Mouse (Mus musculus): ENCODE measurements at regions not wholly inside any gene's neighbourhood (a gene's known extent, or its start where the extent isn't known, plus 50 kb on each side); places are given as distances from the start of the nearest gene placed in this dataset.

GRCm38 (mm10) chr13:103683169-103683568, 91.2 kb downstream of the Srek1 start:
- DNase-seq (ENCODE audit: low read depth, low spot score), result no peak

DNA sequence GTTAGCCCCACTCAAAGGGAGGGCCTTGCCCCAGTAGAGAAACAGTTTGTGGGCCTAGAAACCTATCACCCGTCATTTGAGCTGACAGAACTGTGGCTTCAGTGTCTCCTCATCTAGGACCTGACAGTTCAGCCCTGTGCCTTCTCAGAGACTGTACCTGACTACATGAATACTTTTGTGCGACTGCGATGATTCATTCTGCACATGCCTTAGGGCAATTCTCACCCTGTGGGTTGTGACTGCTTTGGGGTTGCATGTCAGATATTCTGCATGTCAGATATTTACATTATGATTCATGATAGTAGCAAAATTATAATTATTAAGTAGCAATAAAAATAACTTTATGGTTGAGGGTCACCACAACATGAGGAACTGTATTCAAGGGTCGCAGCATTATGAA, 93.7 kb downstream of the Srek1 start:
- DNase-seq (ENCODE audit: low read depth, low spot score), result no peak

- DNase-seq (ENCODE audit: low read depth, low spot score), result no peak
These were observed 94.4 kb downstream of the Srek1 start for GRCm38 (mm10) chr13:103680052-103680451.

- DNase-seq (ENCODE audit: low read depth, low spot score), result no peak
These were observed 97.6 kb downstream of the Srek1 start for GRCm38 (mm10) chr13:103676831-103677230.

GRCm38 (mm10) chr13:103676221-103676620, 98.2 kb downstream of the Srek1 start:
- DNase-seq (ENCODE audit: low read depth, low spot score), result no peak

- no peak for DNase-seq (ENCODE audit: low read depth, low spot score)
These were observed 103.8 kb downstream of the Srek1 start for GRCm38 (mm10) chr13:103670611-103671010.

GRCm38 (mm10) chr13:103669856-103670255, 104.6 kb downstream of the Srek1 start:
- no peak for DNase-seq (ENCODE audit: low read depth, low spot score)

DNA sequence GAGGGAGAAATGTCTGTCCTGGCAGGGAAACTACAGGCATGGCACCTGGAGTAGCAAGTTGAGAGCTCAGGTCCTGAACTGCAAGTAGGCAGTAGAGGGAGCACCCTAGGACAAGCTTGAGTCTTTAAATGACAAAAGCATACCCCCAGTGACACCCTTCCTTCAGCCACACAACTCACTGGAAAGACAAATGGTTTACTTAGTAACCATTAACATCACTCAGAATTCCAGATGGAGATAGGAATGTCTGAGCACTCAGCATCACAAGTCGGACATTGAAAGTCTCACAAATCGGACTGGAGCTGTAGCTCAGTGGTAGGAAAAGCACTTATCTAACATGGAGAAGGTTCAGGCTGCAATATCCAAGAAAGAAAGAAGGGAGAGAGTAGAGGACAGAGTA, 106.7 kb downstream of the Srek1 start:
- peak; percentile 74 for DNase-seq (ENCODE audit: low read depth, low spot score)

DNA sequence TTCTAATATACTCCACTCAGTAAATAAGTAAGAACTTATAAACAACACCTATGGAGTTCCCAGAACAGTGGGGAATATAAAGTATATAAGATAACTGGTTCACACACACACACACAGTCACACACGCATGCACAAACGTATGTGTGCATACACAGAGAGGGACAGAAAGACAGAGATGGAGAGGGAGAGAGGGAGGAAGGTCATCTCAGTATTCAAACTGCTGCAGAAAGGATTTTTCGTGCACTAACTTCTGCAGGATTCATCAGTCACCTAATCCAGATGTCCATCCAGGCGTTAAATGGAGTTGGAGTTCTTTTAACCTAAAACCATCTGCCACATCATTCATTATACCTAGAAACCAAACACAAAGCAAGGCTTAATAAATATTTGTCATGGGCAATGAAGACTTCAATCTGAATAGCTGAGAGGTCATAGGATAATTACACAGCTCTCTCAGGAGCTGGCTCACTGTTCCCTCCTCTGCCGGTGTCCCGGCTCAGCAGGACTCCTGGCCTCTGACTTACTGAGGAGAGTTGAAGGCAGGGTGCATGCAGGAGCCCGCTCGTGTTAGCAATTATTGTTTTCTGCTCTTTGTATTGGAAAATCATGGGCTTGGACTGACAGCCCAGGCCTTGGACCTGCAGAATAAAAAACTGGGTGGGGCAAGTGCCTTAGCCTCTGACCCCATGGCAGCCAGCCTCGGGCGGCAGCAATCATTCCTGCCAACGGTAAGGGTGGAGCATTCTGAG, 114.0 kb downstream of the Srek1 start:
- no peak for DNase-seq (ENCODE audit: low read depth, low spot score)

- DNase-seq (ENCODE audit: low read depth, low spot score), result no peak
These were observed 118.4 kb downstream of the Srek1 start for GRCm38 (mm10) chr13:103655966-103656365.

DNA sequence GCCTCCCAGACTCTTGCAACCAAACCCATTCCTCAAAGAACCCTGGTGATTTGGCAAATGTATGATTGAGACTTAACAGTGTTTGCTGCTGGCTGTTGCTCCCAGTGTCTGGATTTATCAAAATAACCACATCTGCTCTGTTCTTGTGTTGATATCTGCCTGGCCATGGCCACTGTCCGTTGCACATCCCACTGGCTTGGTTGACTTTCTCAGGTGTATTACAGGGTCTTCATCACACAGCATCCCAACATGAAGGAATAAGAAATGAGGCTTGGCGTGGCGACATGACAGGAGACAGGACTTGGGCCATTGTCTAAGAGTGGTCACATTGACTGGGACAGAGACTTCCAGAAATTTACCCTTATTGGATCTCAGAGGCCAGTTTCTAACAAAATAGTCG, 121.2 kb downstream of the Srek1 start:
- no peak for DNase-seq (ENCODE audit: low read depth, low spot score)

DNA sequence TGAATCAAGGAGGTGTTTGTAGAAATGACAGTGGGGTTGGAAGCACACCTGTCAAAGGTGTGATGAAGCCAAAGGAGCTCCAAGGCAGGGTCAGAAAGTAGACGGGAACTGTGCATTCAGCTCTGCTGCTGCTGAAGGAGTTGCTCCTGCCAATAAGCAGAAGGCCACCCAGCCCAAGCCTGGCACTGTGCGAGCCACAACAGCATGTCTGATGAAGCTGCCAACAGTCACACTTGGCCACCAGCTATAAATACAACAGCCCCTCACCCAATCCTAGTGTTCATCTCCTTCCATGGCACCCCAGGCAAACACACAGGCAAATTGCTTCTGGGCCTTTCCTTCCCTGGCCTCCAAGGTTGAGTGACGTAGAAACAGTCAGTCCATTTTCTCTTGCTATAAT, 125.0 kb downstream of the Srek1 start:
- DNase-seq (ENCODE audit: low read depth, low spot score), result no peak

DNA sequence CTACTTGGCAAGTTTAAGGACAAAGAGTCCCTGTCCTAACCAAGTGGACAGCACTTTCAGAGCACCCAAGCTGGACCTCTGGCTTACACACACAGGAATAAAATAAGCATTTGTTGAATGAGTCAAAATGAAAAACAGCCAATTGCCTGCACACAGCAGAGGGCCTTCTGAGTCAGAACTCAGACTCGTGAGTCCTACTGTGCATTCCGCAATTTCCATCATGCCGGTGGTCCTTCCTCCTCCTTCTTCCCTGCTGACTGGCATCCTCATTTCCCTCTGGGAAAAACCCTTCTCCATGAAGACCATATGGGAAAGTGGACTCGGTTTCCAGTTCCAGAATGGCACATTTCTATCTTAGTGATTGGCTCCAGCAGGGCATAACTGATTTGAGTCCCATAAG, 126.4 kb downstream of the Srek1 start:
- DNase-seq (ENCODE audit: low read depth, low spot score), result no peak

DNA sequence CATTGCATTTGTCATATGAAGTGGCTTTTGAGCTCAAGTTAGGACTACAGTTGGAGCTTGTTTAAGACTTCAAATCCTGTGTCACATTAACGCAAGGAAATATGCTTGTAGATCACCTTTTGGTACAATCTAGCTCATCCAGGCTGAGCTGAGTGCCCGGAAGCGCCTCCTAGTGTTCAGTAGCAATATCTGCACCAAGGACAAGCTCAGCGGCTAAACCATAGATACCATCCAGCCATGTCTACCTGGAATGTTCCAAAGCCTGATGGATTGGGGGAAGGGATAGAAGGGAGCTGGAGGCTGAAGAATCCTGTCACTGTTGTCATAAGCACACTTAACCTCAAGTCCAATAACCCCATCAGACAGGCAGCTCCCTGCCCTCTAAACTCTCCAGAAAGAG, 128.4 kb downstream of the Srek1 start:
- DNase-seq (ENCODE audit: low read depth, low spot score), result peak; percentile 64

GRCm38 (mm10) chr13:103643993-103644722, 130.2 kb downstream of the Srek1 start:
- DNase-seq (ENCODE audit: low read depth, low spot score), result peak; percentile 44

DNA sequence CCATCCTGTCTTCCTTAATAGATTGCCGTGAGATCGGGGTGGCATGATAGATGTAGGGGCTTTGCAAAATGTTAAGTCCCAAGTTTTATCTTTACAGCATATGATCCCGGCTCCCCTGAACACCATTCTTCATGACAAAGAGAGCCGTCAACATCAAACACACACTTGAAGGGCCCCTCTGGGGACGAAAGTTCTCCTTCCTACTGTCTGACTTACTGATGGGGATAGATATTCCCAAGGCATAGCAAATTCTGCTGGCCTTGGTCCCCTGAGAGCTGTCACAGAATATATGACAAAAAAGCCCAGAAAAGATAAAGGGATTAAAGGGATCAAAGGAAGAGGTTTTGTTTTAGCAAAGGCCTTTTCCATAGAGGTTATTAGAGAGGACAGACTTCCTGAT, 130.9 kb downstream of the Srek1 start:
- no peak for DNase-seq (ENCODE audit: low read depth, low spot score)

DNA sequence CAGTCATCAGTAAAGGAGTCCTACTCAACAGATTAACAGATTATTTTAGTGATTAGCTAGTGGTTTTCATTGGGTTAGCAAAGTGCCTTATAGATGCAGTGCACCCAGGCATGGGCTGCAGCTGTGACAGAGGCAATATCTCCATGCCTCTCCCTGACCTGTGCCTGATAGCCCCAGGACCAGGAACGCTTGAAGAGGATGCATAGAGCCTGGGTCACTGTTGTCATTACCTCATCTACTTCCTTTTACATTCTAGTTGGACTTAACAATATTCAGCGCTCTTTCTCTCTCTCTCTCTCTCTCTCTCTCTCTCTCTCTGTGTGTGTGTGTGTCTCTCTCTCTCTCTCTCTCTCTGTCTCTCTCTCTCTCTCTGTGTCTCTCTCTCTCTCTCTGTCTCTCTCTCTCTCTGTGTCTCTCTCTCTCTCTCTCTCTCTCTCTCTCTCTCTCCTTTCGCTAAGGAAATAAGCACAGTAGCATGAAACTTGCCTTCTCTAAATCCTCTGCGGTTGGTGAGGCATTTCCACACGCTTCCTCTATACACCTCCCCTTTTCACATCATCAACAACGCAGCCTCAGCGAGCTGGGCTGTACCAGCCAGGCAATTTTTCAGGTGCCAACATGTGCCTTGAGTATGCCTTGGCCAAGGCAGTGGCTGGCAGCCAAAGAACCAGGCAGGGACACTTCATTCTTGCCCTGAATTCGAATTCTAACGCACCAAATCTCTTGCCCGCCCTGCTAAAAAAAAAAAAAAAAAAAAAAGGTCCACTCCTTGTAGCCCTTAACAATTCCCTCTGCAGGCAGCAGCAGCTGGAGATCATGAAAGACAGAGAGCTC, 131.6 kb downstream of the Srek1 start:
- DNase-seq (ENCODE audit: low read depth, low spot score), result no peak

- DNase-seq (ENCODE audit: low read depth, low spot score), result no peak
These were observed 136.4 kb downstream of the Srek1 start for GRCm38 (mm10) chr13:103638038-103638437.

- no peak for DNase-seq (ENCODE audit: low read depth, low spot score)
These were observed 137.0 kb downstream of the Srek1 start for GRCm38 (mm10) chr13:103637414-103637813.

DNA sequence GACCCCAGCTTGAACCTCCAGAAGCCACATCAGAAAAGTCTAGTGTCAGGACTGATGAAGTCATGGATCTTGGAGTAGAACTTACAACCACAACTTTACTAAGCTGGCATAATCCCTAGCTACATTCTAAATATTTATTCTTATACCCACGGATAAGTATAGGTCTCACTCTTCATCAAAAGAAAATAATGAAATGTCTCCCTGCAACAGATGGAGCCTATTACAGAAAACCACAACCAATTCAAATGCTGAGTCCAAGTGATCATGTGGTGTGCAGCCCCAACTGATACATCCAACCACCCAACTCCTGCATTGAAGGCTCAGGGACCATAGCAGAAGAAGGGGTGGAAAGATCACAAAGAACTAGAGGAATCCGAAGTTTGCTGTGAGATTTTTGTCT, 137.8 kb downstream of the Srek1 start:
- DNase-seq (ENCODE audit: low read depth, low spot score), result no peak

DNA sequence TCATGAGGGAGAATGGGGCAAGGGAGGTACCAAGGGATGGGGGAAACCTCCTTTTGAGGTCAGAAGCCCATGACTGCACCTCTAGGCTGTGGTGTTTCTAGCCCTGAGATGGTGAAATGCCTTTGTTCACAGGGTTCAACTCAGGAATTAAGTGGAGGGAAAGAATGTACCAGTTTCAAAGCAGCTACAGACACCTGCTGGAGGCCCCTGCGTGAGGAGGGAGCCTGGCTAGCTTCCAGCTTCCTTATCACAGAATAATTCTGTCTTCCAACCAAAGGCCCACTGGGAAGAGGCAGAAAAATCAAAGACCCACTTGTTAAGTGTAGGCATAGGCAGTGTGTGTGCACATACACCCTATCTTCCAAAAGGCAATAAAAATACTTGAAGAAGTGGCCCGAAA, 150.6 kb downstream of the Srek1 start:
- no peak for DNase-seq (ENCODE audit: low read depth, low spot score)

GRCm38 (mm10) chr13:103623319-103623718, 151.1 kb downstream of the Srek1 start:
- DNase-seq (ENCODE audit: low read depth, low spot score), result no peak

Measured in R1 (cell line).